Mouse (Mus musculus) B cell, adult 2 months (primary cell): ENCODE measurements around the gene Fcamr.

Source experiments
- DNase-seq, 2 experiments: peaks; one replicate each; pipeline ENCODE4 v3.0.0; 2022

The Fcamr gene

DNA sequence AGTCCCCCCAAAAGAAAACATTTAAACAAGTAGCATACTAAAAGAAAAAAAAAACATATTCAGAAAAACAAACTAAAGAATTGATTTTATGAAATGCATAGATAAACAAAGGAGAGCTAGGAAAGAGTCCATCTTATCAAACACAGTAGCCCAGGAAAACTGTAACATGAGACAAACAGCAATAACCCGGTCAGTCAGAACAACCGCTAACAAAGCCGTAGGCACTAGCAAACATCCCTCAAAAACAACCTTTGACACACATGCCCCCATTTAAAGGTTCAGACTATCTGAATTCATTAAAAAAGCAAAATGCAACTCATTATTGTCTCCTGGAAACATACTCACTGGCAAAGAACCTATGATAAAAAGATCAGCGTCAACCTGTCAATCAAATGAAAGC, 56.8 kb downstream of the Fcamr start:
- no peak for DNase-seq

DNA sequence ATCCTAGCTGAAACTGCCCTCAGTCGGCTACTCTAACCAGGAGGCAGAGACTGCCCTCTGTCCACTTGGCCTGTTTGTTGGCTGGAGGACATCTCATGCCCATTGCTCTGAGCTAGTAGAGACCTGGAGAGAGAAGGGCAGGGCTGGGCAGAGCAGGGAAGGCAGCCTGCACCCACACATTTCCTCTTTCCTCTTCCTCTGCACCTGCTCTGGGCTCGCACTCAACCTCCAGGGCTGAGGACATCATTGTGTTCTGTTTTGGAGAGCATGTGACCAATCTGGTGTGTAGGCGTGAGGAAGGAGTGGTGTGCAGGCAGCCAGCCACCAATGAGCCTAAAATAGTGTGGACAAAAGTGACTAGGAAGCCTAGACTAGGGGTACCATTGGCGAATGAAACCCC, 63.5 kb downstream of the Fcamr start:
- DNase-seq = peak; percentile 85 to 87
